Mouse (Mus musculus) kidney, postnatal 25 days (tissue): ENCODE data around the gene 4930438A08Rik.
A peak's percentile ranks its signal among the peaks of the same experiment; 100 is the strongest.
"Not testable (repeated sequence)": the region's sequence is repeated elsewhere in the genome, so short reads cannot be mapped to it uniquely, and the experiment has no call there.

Experiments used
- DNase-seq, 2 experiments: peaks; one replicate each; pipeline ENCODE4 v3.0.0; 2021; ENCODE audit warnings: mixed read lengths in 2 of 2

The 4930438A08Rik gene

GRCm38 (mm10) chr11:58282518-58282917 lies 7.9 kb downstream of the 4930438A08Rik start:
- DNase-seq, result no peak

GRCm38 (mm10) chr11:58289992-58290682 lies 15.5 kb downstream of the 4930438A08Rik start:
- no peak for DNase-seq

- no peak for DNase-seq
Observed at GRCm38 (mm10) chr11:58290812-58291211, 16.2 kb downstream of the 4930438A08Rik start.

GRCm38 (mm10) chr11:58292791-58293190 lies 18.2 kb downstream of the 4930438A08Rik start:
- DNase-seq, result no peak

DNA sequence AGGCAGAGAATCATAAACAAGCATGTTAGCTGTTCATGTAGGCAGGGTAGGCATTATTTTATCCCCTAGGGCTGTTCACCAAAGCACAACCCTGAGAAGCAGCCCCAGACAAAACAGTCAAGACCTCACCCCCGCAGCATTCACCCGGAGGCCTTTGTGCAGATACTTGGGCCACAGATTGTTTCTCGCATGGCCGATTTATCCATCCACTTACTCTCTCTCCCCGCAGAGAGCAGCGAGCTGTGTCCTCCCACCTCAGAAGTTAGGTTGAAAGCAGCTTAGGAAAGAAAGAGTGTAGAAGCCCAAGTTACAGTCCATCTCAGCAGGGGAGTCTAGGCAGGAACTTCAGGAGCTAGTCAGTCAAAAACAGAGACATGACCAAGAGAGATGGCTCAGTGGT lies 22.8 kb downstream of the 4930438A08Rik start:
- DNase-seq, result no peak

DNA sequence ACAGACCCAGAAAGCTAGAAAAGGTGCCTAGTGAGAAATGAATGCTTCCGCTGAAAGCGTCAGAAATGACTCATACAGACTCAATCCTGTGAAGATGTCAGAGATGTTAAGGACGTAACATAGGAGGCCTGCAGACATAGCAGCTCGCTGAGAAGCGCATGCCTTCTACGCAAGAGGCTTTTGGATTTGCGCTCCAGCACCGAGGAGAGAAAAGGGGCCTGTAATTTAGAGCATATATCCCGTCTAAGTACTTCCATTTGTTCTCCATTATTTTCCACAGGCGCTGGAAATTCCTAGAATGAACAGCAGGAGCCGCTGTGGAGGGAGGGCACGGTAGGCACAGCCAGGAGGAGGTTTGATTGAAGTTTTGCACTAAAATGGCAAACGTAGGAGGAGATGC lies 26.5 kb downstream of the 4930438A08Rik start:
- DNase-seq, result peak; percentile 62 to 76

DNA sequence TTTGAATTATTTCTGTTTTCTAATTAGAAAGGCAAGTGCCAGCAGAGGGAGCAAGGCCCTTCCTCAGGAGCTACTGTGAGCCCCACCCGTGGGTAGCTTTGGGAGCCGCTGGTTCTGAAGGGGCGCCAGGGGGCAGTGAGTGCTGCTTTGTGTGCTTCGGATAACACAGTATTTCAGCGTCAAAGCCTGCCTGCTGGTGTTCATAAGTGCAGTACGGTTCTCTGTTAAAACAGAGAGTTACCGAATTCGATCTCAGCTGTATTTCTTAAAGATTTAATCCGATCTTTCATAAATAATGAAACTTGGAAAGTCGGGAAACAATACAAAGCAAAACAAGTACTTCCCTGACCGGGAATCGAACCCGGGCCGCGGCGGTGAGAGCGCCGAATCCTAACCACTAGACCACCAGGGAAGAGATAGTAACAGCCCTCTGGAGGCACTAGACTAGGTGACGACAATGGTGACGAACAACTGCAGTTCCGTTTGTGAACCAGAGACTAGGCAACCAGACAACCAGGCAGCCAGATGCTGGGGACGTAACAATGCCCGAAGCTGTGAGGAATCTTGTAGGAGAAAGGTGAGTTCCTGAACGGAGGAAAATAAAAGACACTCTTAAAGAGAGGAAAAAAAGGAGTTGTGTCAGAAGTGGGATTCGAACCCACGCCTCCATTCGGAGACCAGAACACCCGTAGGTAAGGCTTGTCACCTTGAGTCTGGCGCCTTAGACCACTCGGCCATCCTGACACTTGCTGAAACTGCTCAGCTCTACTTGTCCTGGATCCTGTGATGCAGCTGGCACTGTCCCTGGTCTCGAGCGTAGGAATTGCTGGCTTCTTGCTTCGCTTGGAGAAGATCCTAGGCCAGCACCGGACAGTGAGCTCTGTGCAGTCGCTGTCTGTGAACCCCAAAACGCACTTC lies 27.5 kb downstream of the 4930438A08Rik start:
- peak; percentile 95 to 96 for DNase-seq

DNA sequence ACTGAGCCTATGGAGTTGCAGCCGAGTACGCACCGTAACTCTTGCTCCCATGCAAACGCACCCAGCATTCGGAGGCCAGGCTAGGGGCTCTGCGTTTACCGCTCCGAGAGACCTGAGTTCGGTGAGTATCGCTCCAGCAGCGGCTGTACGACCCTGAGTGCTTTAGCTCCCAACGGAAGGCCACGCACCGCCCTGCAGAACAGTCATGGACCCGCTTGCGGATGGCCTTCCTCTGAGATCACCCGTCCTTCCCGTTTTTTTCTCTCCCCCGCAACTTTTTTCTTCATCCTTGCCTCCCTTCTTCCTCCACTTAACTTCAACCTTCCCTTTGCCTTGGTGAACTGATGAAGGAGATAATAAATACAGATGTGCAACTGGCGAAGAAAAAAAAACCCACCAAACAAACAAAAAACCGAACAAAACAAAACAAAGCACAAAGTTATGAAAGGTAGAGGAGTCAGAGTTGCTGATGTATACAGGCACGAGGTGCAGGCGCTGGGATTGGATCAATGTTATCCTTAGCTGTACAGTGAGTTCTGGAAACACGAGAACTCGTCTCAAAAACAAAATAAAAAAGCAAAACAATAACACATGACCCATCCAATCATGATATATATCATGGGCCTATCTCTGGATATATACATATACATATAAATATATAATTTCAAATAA lies 28.3 kb downstream of the 4930438A08Rik start:
- DNase-seq, result no peak

DNA sequence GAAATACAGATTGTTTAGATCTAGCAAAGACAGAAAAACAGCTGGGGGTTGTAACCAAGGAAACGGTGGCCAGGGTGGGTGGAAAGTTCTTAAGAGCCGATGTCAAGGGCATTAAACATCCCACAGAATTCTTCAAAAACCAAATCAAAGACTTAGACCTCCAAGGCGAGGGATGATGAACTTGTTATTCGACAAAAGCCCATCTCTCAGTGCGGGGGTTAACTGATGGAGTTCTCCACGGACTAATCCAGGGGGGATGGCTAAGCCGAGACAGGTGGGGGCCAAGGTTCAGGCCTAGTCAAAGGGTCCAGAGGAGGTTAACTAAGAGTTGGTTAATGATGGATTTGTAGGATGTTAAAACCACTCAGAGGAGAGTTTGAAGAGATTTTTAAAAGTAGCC lies 29.0 kb downstream of the 4930438A08Rik start:
- no peak for DNase-seq

DNA sequence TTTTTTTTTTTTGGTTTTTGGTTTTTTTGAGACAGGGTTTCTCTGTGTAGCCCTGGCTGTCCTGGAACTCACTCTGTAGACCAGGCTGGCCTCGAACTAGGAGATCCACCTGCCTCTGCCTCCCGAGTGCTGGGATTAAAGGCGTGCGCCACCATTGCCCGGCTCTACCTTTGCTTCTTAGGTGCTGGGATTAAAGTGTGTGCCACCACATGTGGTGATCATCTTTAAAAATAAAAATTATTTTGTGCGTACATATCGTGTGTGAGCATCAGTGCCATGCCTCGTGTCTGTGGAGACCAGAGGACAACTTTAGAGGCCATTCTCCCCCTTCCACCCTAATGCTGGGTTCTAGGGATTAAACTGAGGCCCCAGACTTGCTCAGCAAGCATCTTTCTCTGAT lies 30.7 kb downstream of the 4930438A08Rik start:
- not testable (repeated sequence) for DNase-seq

DNA sequence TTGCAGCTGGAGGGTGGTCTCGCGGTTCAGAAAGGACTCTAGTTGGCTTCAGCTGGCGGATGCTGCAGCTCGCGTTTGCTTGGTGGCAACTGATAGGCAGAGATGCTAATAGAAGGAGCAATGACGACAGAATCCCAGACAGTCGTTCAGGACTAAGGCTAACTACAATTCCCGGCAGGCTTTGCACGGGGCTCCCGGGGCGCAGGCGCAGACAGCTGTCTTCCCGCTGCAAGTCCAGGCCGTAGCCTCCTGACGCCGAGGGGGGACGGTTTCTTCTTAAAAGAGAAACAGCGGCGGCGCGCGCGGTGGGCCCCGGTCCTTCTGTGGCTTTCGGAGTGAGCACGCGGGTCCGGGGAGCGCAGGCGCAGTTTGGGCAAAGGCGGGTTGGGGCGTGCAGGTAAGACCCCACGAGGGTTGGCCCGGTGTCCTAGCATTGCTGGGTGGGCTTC lies 32.3 kb downstream of the 4930438A08Rik start, which contains the start of gene Zfp692:
Zfp692 (plus strand) TSS at position 210 of the 449 bp plus-strand sequence.
- DNase-seq, result peak; percentile 96 to 97

DNA sequence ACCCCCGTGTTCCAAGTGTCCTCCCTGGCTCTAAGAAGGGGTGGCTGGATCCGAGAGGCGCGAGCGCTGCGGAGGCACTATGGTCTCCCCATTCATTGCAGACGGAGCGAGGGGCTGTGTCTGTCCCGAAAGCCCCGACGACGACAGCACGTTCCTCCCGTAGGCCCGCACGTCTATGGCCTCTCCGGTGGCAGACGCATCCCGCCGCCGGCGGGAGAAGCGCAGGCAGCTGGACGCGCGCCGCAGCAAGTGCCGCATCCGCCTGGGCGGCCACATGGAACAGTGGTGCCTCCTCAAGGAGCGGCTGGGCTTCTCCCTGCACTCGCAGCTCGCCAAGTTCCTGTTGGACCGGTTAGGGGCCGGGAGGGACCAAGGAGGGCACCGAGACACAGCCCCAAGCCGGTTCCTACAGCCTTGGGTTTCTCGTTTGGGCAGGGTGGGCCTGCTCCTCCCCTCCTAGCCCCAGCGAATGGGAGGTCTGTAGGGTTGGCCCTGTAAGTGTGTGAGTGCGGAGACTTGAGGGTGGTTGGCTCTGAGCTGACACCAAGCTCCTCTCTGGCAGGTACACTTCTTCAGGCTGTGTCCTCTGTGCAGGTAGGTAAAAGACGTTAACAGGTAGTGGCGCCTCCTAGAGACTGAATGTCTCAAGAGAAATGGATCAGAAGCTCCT lies 32.9 kb downstream of the 4930438A08Rik start:
- DNase-seq, result peak; percentile 61 to 88

- DNase-seq, result no peak
Observed at GRCm38 (mm10) chr11:58308661-58309060, 34.1 kb downstream of the 4930438A08Rik start.

DNA sequence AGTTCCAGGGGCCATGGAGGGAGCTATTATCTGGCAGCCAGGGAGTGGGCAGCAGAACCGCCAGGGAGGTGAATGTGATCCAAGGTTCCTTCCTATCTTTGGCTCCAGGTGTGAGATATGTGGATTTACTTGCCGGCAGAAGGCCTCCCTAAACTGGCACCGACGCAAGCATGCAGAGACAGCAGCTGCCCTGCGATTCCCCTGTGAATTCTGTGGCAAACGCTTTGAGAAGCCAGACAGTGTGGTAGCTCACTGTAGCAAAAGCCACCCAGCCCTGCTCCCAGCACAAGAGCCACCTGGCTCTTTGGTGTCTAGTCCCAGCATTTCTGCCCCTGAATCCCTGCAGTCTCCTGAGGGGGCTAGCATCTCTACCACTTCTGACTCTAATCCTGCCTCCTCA lies 39.5 kb downstream of the 4930438A08Rik start:
- DNase-seq, result no peak

- no peak for DNase-seq
Observed at GRCm38 (mm10) chr11:58315536-58316168, 41.1 kb downstream of the 4930438A08Rik start.

- DNase-seq, result no peak
Observed at GRCm38 (mm10) chr11:58316344-58316743, 41.7 kb downstream of the 4930438A08Rik start.

DNA sequence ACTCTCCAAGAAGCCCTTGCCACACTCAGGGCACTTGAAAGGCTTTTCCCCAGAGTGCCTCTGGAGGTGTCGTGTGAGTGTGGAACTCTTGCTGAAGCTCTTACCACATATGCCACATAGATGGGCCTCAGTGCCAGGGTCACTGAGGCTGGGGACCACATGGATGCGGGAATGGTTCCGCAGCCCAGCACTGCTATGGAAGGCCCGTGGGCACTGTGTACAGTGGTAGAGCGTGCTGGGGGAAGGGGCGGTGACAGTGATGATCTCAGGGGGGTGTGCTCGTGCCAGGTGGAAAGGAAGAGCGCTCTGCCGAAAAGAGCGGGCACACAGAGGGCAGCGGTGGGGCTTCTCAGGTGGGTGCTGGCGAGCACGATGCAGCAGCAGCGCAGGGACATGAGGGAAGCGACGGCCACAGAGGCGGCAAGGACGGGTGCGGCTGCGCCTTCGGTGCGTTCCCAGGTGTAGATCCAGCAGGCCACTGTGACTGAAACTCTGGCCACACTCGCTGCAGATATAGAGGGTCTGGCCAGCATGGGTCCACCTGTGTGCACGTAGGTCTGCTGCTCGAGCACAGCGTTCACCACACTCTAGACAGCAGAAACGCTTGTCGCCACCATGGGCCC lies 42.3 kb downstream of the 4930438A08Rik start:
- DNase-seq, result no peak

- peak; percentile 98 to 99 for DNase-seq
Observed at GRCm38 (mm10) chr11:58322824-58323569, 48.4 kb downstream of the 4930438A08Rik start.

- no peak for DNase-seq
Observed at GRCm38 (mm10) chr11:58323570-58324340, 49.2 kb downstream of the 4930438A08Rik start.
